Mouse (Mus musculus): ENCODE results near the gene Syne3.

The Syne3 gene

DNA sequence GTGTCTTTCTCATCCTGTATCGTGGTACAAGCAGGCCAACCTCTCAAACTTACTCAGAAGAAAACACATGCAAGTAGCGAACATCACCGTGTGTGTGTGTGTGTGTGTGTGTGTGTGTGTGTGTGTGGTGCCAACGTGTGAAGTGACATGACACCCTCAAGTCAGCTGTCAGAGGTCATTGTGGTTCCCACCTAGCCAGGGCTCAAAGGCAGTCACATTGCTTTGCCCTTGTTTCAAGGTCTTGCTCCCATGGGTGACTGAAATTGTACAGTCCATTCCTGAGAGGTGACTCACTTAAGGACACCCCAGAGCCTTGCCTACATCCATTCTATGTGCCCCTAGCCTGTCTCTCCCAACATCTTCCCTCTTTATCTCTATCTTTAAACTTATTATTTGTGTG lies 40.0 kb downstream of the Syne3 start:
- no peak for DNase-seq (ENCODE audit: low spot score in 2 of 2)

DNA sequence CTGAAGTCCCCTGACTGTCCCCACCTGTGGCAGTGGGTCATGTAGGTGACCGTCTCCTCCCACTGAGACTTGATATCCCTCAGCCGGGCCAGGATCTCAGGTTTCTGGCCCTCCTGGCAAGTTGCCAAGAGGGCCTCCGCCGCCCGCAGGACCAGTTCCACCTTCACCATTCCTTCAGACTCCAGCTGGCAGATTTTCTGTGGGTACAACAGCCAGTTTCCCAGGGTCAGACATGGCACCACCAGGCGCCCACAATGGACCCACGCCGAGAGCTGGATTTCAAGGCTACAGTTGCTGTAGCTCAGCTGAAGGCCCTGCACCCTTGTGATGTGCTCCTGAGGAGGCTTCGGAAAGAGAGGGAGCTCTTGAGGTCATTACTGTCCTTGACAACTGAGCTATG lies 40.4 kb downstream of the Syne3 start:
- no peak for DNase-seq (ENCODE audit: low spot score in 2 of 2)

DNA sequence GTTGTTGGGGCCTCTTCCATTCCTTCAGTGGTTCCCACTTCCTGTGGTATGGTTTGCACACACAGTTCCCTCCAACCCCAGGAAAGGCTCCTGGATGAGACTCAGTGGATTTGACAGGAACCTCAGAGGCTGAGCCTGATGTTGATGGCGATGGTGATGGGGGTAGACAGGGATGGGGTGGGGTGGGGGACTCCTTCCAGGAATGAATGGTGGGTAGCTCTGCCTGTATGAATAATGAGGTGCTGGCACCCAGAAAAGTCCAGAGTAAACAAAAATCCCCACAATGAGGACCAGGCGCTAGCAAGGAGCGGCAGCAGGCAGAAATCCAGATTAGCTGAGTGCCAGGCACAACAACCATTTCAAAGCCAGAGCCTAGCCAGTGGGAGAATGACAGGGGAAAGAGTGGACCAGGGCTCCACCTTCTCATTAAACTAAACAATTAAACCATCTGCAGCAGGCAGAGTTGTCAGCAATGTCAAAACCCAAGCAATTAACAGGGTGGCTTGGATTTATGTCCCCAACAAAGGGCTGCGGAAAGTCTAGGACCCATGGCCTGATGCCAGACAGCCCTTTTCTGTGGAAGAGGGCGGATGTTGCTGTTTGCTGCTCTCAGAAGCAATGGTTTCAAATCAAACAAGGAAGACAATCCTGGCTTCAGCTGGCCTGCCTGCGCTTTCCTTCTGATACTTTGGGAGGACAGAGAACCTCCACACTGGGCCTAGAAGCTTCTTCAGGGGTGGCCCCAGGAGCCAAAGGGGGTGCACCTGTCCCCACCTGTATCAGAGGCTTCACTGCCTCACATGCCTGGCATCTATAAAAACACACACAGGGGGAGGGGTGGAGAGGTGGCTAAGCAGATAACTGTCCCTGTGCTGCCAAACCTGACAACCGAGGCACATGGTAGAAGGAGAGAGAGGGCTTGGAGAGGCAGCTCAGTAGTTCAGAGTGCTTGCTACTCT lies 44.4 kb downstream of the Syne3 start:
- DNase-seq (ENCODE audit: low spot score in 2 of 2) = no peak

DNA sequence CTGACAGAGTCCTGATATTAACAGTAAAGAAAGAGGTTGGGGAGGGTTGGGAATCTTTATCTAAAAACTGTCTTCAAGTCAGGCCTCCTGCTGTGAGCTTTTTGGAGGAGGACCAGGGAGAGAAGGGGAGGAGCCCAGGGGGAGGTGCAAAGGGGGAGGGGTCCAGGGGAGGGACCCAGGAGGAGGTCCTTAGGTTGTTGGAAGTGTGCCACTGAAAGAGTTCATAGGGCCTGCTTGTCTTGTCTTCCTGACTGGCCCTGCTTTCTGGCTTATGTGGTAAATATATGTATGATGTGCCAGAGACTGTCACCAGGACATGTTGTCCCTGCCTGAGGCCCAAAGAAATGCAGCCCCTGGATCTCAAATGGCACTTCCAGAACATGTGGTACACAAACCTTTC lies 49.2 kb downstream of the Syne3 start:
- DNase-seq (ENCODE audit: low spot score in 2 of 2) = no peak

DNA sequence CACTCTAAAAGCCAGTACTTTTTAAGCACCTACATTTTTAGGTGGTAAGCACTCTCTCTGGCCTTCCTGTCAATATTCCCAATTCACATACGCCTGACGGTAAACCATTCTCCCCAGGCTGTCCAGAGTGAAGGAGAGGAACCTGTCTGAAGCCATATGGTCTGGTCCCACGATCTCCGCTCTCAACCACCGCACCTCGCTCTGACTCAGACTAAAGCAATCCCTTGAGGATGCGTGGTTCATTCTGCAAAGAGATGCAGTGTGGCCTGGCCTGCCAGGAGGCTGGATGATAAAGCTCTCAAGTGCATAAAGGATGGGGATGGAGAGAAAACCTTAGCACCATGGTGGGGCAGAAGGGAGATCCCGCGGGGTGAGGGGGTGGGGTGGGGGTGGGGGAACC lies 49.6 kb downstream of the Syne3 start:
- DNase-seq (ENCODE audit: low spot score in 2 of 2) = no peak

DNA sequence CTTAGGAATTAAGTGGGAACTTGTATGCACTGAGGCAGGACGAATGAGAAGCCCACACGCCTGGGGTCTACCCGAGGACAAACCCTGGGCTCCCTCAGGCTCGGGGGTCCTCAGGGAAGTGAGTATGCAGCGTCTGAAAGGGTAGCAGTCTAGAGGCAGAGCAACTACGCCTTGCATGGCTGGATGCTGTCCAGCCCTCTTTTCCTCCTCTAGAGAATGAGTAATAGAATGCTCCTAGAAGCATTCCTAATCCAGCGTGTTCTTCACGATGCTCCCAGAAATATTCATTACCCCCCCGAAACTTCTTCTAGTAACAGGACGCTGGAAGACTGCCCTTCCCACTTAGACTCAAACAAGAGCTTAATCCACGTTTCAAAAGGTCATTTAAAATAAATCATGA lies 51.3 kb downstream of the Syne3 start:
- DNase-seq (ENCODE audit: low spot score in 2 of 2) = no peak

DNA sequence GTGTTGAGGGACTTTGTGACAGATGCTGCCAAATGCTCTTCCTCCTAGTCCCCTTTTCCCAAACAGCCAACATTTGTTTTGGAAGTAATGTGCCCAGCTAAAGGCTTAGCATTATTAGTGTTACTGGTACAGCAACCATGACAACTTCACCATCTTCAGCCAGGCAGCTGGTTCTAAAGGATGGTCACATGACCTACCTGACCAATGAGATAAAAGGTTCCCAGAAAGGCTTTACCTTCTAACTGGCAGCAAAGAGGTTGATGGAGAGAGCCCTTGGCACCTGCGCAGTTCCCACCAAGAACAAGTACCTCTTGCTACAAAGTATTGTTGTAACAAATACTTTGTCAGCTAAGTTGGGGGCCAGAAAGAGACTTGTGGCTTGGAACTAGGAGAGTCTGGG lies 52.4 kb downstream of the Syne3 start:
- DNase-seq (ENCODE audit: low spot score in 2 of 2) = no peak

DNA sequence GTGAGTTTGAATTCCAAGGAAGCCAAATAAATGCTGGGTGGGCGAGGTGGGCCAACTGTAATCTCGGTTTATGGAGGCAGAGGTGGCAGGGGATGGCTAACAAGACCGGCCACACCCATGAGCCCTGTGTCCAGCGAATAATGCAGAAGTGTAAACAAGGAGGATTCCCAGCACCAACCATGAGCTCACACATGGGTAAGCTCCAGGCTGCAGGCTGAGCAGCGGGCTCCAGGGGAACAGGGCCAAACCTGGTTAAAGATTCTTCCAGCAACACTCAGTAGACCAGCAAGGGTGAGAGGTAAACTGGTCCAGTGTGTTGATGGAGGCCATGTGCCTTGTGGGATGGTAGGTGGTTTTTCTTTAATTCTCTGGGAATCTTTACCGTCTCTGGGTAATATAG lies 53.2 kb downstream of the Syne3 start:
- no peak for DNase-seq (ENCODE audit: low spot score in 2 of 2)

DNA sequence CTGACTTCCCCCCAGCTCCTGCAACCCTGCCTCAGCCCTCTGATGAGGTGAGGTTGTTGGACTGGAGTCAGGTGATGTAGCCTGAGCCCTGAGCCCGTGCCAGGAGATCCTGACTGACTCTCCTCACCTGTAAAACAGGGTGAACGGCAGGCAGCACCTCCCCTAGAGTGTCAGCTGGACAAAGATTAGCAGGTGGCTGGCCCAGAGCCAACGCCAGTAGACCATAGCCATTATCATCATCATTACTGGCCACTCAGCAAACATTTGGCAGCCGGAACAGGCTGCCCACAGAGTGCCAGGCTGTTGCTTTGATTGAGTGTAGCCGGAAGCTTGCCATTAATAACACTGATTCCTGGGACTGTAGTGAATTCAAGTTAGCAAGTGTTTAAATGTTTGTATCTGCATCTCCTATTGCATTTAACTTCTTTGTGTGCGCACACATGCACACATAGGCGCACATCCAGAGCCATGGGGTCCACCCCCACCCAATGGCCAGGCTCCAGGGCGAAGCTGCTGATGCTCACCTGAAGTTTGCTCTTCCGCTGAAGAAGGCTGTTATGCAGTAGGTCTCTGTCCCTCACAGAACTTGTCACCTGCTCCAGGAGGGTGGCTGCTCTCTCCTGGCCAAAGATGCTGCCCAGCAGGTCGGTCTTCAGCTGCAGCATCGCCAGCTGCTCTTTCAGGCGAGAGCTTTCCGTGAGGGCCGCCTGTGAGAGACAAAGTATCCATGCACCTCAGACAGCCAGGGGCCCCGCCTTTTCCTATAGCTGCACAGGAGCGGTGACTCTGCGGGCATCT lies 54.4 kb downstream of the Syne3 start:
- DNase-seq (ENCODE audit: low spot score in 2 of 2) = no peak

DNA sequence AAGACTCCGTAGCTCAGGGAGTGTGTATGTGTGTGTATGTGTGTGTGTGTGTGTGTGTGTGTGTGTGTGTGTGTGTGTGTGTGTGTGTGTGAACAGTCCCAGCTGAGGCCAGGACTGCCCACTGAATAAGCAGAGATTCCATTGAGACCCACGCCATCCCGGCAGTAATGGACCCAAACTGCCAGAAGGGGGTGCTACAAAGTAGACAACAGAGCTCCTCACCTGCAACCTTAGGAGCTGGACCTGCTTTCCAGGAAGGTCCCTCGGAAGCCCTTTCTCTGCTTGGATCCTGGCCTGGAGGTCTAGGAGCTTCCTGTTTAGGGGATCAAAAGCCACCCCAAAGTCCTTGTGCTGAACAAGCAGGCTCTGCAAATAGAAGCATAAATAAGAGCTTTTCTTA lies 55.7 kb downstream of the Syne3 start:
- DNase-seq (ENCODE audit: low spot score in 2 of 2) = peak; percentile 38 to 56

DNA sequence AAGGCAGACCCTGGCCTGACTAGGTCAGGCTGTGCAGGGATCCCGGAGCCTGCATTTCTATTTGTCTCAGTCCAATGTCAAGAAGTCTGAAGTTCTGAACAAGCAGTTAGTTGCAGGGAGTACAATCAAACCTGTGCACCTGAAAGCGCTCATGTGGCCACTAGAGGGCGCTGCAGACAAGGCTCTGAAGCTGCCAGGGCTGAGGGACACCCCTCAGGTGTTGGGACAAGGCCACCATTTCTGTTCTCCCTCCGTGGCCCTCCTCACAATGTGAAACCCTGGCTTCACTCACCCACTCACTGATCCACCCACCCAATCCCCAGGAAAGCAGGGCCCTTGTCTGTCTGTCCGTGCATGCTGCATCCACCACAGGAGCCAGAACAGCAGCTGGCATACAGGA lies 57.2 kb downstream of the Syne3 start:
- DNase-seq (ENCODE audit: low spot score in 2 of 2) = peak; percentile 64 to 84

DNA sequence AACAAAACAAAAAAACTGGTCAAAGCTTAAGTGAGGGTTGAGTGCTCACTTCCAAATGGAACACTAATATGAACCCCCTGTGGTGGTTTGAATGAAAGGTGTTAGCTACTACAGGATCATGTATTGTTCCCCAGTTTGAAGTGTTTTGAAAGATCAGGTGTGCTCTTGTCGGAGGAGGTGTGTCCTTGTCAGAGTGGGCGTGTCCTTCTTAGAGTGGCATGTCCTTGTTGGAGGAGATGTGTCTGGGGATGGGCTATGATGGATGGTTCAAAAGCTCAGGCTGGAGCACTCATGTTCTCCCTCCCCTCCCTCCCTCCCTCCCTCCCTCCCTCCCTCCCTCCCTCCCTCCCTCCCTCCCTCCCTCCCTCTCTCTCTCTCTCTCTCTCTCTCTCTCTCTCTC lies 61.7 kb downstream of the Syne3 start:
- no peak for DNase-seq (ENCODE audit: low spot score in 2 of 2)

DNA sequence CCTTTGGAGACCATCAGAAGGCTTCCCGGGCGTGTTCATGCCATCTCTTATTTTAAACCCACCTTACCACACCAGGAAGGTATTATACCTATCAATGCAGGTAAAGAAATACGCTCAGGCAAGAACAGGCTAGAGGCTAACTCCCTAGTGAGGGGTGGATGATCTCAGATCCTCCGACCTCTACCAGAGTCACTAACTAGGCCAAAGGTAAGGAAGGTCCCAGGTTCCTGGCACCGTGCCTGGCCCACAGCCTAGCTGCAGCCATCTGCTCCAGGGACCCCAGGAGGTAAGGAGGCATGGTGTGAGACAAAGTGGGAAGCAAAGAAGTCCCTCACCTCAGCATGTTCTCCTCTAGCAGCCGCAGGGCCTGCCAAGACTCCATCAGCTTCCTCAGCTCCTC lies 63.4 kb downstream of the Syne3 start:
- DNase-seq (ENCODE audit: low spot score in 2 of 2) = no peak

DNA sequence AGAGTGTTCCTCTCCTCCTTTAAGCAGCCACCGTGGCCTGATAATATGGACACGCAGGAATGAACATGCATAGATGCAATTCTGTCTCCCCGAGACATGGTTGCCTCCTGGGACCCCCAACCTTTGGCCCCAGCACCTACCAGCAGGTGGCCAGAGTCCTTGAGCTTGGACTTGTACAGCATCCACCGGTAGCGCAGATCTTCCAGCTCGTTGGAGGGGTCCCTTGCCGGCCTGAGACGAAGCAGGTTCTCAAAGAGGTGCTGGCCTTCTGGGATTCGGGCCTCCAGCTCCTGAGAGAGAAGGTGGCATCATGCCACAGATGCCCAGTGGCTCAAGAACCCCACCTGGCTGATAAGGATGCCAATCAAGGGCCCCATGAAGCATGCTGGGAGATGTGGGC lies 69.1 kb downstream of the Syne3 start:
- DNase-seq (ENCODE audit: low spot score in 2 of 2) = no peak

DNA sequence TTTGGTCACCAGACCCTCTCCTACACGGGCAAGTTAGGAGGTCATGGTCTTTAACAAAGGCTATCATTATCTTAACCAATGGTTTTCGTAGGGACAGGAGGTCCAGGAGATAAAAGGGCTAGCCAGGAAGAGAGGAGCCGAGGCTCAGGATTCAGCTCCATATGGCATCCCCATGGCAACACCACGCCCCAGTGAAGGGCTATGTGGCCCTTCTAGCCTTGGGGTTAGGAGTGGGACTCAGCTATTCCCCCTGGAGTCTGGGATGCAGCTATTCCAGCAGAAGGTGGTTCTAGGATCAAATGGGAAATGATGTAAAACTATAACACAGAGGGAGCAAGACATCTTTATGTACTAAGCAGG lies 69.6 kb downstream of the Syne3 start:
- DNase-seq (ENCODE audit: low spot score in 2 of 2) = no peak

DNA sequence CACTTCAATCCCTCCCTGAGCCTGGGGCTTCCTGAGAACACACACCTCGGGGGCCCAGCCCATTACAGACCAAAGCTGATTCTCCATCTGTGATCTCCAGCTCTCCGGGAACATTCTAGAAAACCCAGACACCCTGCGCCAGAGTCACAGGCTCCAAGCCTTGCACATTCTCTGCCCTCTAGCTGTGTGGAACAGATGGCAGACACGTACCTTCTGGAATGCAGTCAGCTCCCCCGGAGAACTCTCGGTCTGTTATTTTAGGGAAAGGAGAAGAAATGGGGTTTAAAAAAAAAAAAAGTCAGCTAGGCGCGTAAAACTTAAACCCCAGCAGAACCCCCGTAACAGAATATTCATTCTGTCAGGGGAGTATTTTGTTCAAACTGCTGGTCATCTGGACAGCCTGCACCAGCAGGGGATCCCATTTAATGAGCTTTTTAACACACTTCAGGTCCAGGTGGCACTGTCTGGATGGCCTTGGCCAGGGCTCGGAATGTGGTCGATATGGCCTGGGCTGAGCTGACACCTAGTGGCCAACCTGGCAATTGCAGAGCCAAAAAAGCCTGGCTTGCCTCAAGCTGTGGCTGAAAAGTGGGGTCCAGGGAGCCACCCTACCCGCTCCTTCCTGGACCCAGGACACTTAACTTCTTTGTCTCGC lies 70.1 kb downstream of the Syne3 start:
- peak; percentile 18 to 41 for DNase-seq (ENCODE audit: low spot score in 2 of 2)

DNA sequence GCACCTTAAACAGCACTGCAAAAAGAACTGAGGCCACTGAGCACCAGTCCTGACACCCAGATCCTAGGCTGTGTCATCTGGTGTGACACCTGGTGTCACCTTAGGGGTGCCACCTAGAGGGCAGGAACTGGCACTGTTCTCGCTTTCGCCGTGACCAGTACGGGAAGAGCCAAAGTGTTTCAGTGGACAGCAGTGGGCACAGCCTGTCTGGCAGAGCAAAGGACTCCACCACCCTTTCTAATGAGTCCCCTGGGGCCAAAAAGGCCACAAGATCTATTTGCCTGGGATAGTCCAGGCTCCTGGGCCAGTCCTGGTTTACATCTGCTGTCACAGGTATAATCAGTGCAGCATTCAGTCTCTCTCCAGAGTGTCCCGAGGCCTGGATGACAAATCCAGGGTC lies 70.7 kb downstream of the Syne3 start:
- DNase-seq (ENCODE audit: low spot score in 2 of 2) = no peak

DNA sequence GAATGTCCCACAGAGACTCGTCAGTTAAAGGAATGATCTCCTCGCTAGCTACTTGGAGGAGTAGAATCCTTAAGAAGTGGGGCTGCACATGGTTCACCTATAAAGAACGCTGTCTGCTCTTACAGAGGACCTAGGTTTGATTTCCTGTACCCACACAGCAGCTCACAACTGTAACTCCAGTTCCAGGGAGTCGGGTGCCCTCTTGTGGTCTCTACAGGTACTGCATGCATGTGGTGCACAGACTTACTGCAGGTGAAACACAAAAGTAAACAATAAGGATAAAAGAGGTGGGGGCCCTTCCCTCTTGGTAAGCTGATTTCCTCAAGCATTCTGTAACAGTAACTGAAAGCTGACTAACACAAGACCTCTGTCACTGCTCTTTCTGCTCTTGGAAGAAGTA lies 73.4 kb downstream of the Syne3 start:
- DNase-seq (ENCODE audit: low spot score in 2 of 2) = peak in 1 of 2 experiments; percentile 32

DNA sequence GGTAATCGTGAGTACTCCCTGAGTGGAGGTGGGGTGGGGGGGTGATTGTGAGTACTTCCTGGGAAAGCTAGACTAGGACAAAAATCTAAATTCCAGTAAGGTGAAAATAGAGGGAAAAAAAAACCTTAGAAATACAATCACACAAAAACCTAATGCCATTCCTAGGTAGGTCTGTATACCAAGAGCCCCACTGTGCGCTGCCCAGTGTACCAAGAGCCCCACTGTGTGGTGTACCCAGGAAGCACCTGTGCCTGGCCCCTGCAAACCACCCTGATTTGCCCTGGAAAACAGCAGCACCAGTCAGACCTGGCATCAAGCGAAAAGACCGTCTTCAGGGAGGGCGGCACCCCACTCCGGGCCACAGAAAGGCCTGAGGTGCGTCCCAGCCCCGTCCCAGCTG lies 74.5 kb downstream of the Syne3 start:
- DNase-seq (ENCODE audit: low spot score in 2 of 2) = no peak

DNA sequence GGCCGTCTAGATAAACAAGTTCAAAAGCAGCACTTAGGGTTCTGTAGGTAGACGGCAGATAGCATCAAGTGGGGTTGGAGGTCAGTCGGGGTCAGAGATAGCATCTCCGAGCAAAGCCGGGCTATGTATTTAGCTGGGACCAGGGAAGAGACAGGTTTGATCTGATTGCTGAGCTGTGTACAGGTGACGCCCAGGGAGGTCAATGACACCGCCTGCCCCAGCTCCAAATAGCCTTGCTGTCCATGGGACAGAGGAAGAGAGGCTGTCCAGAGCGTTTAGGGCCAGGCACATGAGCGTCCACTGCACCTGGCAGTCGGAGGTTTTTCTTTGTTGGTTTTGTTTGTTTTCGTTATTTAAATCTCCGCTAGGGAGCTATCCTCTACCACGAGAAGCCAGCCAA lies 75.8 kb downstream of the Syne3 start:
- no peak for DNase-seq (ENCODE audit: low spot score in 2 of 2)

DNA sequence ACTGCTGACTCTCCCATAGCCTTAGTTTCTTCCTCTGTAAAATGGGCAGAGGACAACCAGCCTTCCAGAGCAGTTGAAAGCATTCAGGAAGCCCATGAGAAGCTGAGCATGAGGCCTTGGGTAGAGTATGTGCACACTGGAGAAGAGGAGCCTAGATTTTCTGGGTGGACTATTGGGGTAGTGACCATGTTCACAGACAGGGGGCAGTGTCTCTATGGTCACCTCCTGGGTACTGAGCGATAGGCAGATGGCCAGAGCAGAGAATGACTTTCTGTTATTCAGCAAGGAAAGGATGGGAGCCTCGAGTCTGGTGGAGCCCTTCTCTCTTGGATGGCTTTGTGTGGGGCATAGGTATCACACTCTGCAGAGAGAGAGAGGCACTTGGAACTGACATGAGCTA lies 76.4 kb downstream of the Syne3 start:
- DNase-seq (ENCODE audit: low spot score in 2 of 2) = no peak

DNA sequence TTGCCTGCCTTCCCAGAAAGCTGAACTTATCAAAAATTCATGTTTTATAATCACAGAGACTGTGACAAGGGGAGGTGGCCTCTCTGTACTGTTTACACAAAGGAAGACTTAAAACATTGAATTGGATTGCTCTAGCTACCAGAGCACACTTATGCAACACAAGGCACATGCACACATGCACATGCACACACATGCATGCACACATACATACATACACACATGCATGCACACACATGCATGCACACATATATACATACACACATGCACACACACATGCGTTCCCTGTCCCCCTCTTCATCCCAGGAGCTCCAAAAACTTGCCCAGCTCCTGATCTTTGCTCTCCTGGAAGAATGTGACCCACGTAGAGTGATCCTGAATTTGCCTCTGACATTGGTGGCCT lies 83.8 kb downstream of the Syne3 start:
- DNase-seq (ENCODE audit: low spot score in 2 of 2) = no peak

DNA sequence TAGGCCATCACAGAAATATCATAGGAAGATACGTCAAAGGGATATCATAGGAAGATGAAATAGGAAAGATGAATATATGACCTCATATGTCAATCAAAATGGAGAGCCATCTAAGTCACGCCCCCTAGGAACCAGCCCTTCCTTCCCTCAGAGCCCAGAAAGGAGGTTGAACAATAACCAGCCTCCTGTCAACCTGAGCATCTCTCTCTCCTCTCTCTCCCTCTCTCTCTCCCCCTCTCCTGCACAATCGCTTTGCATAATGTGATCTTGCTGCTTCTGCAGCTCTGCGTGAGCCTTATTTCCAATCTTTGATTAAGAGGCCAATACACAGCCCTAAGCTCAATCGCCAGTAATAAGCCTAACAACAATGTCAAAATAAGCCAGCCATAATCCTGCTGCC lies 84.6 kb downstream of the Syne3 start:
- no peak for DNase-seq (ENCODE audit: low spot score in 2 of 2)
